Mouse (Mus musculus) liver (tissue): Measurements from ENCODE around the gene Cux1.

ENCODE experiments used
- DNase-seq: peaks from one replicate; pipeline ENCODE4 v3.0.0-alpha.2; 2020; ENCODE audit warnings: mixed read lengths

Cux1 gene

GRCm38 (mm10) chr5:136566812-136567175 is 496 bp downstream of the Cux1 start:
- DNase-seq = no peak

GRCm38 (mm10) chr5:136566001-136566811 is 1.1 kb downstream of the Cux1 start:
- DNase-seq = peak; percentile 70

- DNase-seq = peak; percentile 46
Measured at GRCm38 (mm10) chr5:136565311-136565811, 1.9 kb downstream of the Cux1 start.

GRCm38 (mm10) chr5:136564613-136565299 is 2.5 kb downstream of the Cux1 start:
- no peak for DNase-seq

- no peak for DNase-seq
Measured at GRCm38 (mm10) chr5:136563996-136564395, 3.3 kb downstream of the Cux1 start.

GRCm38 (mm10) chr5:136563104-136563503 is 4.2 kb downstream of the Cux1 start:
- no peak for DNase-seq

GRCm38 (mm10) chr5:136562212-136562611 is 5.1 kb downstream of the Cux1 start:
- DNase-seq = no peak

GRCm38 (mm10) chr5:136561641-136562040 is 5.6 kb downstream of the Cux1 start:
- DNase-seq = no peak

- no peak for DNase-seq
Measured at GRCm38 (mm10) chr5:136560656-136561055, 6.6 kb downstream of the Cux1 start.

- DNase-seq = no peak
Measured at GRCm38 (mm10) chr5:136557446-136557845, 9.8 kb downstream of the Cux1 start.

GRCm38 (mm10) chr5:136556328-136557262 is 10.7 kb downstream of the Cux1 start:
- no peak for DNase-seq

GRCm38 (mm10) chr5:136555703-136556102 is 11.6 kb downstream of the Cux1 start:
- peak; percentile 59 for DNase-seq

GRCm38 (mm10) chr5:136552832-136553231 is 14.5 kb downstream of the Cux1 start:
- DNase-seq = no peak

- no peak for DNase-seq
Measured at GRCm38 (mm10) chr5:136552093-136552492, 15.2 kb downstream of the Cux1 start.

GRCm38 (mm10) chr5:136551571-136551970 is 15.7 kb downstream of the Cux1 start:
- DNase-seq = no peak

GRCm38 (mm10) chr5:136550726-136551125 is 16.6 kb downstream of the Cux1 start:
- DNase-seq = no peak

GRCm38 (mm10) chr5:136548776-136549175 is 18.5 kb downstream of the Cux1 start:
- DNase-seq = no peak

GRCm38 (mm10) chr5:136545061-136545460 is 22.2 kb downstream of the Cux1 start:
- DNase-seq = peak; percentile 23

GRCm38 (mm10) chr5:136543171-136543570 is 24.1 kb downstream of the Cux1 start:
- DNase-seq = no peak

- DNase-seq = no peak
Measured at GRCm38 (mm10) chr5:136540952-136541351, 26.3 kb downstream of the Cux1 start.

- DNase-seq = no peak
Measured at GRCm38 (mm10) chr5:136540055-136540838, 27.0 kb downstream of the Cux1 start.

- DNase-seq = no peak
Measured at GRCm38 (mm10) chr5:136536753-136537152, 30.5 kb downstream of the Cux1 start.
